Mouse (Mus musculus): ENCODE measurements at regions not wholly inside any gene's neighbourhood (a gene's known extent, or its start where the extent isn't known, plus 50 kb on each side); places are given as distances from the start of the nearest gene placed in this dataset.
"Not testable (repeated sequence)": the region's sequence is repeated elsewhere in the genome, so short reads cannot be mapped to it uniquely, and the experiment has no call there.

- no peak for DNase-seq (ENCODE audit: low spot score)
Measured at GRCm38 (mm10) chr1:83832946-83833345, 424.9 kb upstream of the Sphkap start.

- DNase-seq (ENCODE audit: low spot score) = no peak
Measured at GRCm38 (mm10) chr1:83831900-83832535, 424.0 kb upstream of the Sphkap start.

GRCm38 (mm10) chr1:83830025-83830645 is 422.1 kb upstream of the Sphkap start:
- DNase-seq (ENCODE audit: low spot score) = no peak

DNA sequence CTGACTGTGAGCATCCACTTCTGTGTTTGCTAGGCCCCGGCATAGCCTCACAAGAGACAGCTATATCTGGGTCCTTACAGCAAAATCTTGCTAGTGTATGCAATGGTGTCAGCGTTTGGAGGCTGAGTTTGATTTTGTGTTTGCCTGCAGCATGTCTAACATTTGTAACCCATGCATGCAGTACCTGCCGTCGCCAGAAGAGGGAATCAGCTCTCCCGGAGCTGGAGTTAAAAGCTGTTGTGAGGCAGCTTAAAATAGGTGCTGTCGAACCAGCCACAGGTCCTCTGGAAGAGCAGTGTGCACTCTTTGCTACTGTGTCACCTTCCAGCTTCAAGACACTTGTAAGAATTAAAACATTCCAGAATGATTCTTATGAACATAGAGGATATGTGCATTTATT is 403.2 kb upstream of the Sphkap start:
- not testable (repeated sequence) for DNase-seq (ENCODE audit: low spot score)

DNA sequence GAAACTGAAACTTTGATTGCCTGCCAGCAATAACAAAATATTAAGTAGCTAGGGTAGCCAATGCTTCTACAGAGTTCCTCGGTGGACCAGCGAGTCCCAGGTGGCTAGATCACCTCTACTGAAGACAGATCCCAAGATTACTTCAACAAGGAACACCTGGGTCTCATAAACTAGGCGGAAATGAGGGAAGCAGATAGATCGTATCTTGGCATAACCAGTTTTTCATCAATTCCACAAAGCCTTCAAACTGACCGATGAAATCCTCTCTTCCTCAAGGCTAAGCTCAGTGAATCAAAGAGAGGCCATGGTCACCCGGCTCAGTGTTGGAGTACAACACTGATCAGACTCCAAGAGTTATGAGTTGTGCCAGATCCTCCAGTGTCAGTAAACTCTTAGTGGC is 400.4 kb upstream of the Sphkap start:
- no peak for DNase-seq (ENCODE audit: low spot score)

DNA sequence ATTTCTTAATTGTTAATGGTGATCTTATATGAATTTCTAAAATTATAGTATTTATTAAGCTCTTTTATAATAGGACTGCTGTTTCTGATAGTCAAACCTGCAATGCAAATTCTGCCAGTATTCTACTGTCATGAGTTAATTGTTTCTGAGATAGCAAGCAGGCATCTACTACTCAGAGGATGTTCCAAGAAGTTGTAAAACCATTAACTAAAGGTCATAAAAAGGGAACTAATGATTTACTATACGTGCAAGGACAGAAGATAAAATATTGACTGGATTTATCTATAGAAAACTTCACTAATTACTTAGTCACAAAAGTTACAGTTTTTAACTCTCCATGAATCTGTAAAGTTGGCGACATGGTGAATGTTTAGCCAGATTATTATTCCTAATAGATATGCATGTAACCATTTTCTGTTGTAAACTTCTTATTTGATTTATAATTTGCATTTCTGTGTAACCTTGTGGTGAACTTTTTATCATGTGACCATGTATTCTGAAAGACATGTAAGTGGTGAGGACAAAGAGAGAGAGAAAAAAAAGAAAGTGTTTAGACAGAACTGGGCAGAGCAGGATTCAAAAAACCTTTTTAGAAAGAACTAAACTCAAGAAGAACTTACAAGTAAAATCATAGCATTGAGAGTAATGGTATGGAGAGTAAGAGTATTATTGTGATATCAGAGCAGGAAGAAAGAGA is 395.5 kb upstream of the Sphkap start:
- DNase-seq (ENCODE audit: low spot score) = no peak

- DNase-seq (ENCODE audit: low spot score) = no peak
Measured at GRCm38 (mm10) chr1:83801759-83802158, 393.8 kb upstream of the Sphkap start.

DNA sequence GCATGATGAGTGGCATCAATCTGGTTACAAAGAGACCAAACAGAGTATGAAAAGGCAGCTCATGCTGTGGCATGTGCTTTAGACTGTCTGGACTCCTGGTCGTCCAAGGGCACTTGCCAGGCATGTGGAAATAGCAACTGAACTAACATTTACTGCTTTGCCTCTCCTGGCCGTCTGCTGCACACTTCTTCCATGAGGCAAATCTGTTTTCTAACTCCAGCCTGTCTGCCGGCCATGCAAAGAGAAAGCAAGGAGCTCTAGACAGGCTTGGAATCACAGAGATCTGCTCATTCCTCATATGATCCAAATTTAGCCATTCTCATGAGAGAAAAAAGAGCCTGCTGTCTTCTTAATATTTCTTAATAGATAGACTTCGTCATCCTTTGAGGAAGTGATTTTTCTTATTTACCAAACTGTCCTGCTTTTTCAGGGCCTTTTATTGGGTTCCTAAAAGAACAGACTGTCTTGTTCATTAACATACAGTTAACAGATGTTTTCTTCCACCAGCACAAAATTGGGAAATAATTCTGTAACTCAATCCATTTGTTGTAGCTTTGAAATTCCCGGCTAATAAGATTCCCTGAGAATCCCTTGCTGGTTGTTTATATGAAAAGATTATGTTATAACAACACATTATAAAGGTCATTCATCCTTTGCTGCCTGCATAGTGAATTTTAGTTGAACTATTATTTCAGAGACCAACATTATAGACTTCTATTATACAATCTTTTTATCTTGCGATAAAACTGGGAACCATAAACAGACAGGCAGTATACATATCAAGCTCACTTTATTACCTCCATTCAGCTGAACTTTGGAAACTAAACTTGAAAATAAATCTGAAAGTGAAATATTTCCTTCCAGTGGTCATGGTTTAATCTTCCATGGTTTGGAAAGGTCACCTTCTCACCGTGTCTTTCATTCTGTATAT is 389.2 kb upstream of the Sphkap start:
- DNase-seq (ENCODE audit: low spot score) = no peak

DNA sequence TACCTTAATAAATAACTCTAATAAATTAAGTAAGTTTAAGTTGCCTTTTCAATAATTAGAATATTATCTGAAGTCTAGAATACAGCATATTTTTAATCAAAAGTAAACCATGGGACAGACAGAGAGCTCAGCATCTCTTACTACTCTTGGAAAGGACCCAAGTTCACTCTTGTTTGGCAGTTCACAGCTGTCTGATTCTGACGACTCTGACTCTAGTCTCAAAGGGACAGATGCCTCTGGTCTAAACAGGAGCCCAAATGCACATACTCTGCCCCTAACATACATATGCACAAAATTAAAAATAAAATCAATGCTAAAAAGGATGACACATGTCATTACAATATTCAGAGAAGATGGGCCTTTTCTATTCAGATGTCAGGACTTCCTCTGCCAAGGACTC is 369.2 kb upstream of the Sphkap start:
- no peak for DNase-seq (ENCODE audit: low spot score)

- no peak for DNase-seq (ENCODE audit: low spot score)
Measured at GRCm38 (mm10) chr1:83771160-83771559, 363.2 kb upstream of the Sphkap start.

DNA sequence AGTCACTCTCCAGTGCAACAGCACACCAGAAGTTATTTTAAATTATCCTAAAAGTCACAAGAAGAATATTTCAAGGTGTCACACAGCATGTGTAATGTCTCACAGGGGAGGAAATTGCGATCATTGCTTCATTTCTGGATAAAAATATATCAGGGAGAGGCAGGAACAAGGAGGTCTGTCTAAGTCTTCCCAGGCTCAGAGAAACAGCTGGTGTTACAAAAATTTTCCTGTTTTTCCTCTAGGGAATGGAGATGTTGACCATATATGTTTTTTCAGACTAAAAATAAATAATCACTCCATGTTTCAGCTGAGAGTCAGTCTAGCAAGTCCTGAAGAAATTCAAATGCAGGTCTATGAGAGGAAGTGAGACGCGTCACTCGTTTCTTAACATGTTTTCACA is 353.5 kb upstream of the Sphkap start:
- DNase-seq (ENCODE audit: low spot score) = no peak

DNA sequence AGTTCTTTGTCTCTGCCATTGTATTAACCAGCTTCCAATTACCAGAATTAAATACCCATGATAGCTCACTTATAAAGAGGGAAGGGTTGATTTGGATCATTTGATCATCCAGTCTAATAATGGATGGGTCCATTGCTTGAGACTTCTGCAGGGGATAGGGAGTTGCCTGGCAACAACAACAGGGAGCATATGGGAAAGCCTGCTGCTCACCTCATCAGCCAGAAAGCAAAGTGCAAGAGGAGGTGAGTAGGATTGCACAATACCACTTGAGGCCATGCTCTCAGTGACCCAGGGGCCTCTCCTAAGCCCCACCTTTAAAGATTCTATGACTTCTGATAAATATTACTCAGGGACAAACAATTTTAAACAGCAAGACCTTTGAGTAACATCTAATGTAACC is 348.9 kb upstream of the Sphkap start:
- DNase-seq (ENCODE audit: low spot score) = no peak

GRCm38 (mm10) chr1:83755336-83755735 is 347.3 kb upstream of the Sphkap start:
- no peak for DNase-seq (ENCODE audit: low spot score)

- DNase-seq (ENCODE audit: low spot score) = no peak
Measured at GRCm38 (mm10) chr1:83752976-83753375, 345.0 kb upstream of the Sphkap start.

DNA sequence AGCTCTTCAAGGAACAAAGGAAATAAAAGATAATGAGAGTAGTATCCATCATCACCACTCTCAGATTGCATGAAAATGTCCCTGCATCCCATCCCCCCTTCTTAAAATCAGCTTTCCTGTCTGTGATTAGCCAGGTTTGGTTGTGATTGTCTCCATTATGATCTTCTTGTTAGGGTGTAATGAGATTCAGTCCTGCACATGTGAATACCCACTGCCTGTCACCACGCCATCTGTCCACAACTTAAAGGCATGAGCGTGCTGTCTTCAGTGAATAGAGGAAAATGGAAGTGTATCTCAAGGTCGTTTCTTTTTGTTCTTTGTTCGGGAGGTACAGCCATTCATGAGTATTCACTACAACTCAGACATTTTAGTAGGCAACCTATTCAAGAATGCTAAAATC is 341.0 kb upstream of the Sphkap start:
- no peak for DNase-seq (ENCODE audit: low spot score)

DNA sequence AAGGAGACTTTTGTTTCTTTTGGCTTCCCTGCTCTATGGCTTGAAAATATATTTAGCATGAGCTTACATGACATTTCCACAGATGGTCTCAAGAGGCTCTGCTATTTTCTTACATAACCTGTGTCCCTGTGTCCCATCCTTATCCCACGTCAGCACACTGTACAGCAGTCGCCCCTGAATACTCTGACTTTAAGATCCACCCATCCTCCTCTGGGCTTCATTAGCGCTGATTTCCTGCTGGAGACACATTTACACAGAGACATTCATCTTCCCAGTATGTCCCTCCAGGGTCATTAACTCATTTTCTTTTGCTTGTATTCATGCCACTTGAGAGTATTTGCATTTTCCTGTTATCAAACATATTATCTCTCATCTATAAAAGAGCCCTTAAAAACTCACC is 340.1 kb upstream of the Sphkap start:
- DNase-seq (ENCODE audit: low spot score) = no peak

DNA sequence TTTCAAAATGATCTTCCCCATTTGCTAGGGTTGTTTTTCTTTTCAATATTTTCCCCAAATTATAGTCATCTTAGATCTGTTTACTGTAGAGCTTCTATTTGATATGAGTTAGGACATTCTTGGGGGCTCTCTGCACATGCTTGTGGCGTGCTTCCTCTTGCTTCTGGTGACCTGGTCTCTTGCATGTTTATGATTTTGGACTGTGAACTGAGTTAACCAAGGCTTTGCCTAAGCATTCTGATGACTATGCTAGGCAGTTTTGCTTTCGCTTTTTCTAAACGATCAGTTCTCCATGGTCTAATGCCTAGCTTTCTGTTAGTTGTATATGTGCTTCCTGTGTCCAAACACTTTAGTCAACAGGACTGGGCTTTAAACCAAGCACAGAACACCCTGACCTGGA is 339.4 kb upstream of the Sphkap start:
- DNase-seq (ENCODE audit: low spot score) = no peak

GRCm38 (mm10) chr1:83746036-83746435 is 338.0 kb upstream of the Sphkap start:
- no peak for DNase-seq (ENCODE audit: low spot score)

DNA sequence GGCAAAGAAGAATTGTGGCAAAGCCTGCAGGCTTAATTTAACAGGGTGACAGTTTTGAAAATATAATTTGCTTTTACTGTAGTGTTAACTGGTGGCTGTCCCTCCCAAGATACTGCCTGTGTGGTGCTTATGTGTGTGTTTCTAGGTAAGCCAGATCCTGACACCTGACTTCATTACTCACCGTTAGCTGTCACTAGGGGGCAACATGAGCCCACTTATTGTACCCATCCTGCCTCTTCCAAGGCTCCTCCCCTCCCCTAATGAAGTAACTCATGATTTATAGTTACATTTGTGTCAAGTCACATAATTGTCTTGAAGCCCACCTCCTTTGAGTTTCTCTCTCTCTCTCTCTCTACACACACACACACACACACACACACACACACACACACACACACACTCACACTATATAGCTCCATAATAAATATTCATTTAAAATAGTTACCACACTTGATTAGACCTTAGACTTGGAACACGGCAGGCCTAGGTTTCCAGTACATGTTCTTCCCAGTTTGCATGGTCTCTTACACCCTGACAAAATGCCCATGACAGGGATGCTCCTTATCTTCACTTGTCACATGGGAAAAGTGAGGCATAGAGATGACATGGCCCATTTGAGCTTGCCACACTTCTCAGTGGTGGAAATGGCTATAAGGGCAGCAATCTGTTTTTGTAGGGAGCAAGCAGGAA is 328.6 kb upstream of the Sphkap start:
- no peak for DNase-seq (ENCODE audit: low spot score)

GRCm38 (mm10) chr1:83731682-83732081 is 323.7 kb upstream of the Sphkap start:
- no peak for DNase-seq (ENCODE audit: low spot score)

- no peak for DNase-seq (ENCODE audit: low spot score)
Measured at GRCm38 (mm10) chr1:83728810-83729209, 320.8 kb upstream of the Sphkap start.

DNA sequence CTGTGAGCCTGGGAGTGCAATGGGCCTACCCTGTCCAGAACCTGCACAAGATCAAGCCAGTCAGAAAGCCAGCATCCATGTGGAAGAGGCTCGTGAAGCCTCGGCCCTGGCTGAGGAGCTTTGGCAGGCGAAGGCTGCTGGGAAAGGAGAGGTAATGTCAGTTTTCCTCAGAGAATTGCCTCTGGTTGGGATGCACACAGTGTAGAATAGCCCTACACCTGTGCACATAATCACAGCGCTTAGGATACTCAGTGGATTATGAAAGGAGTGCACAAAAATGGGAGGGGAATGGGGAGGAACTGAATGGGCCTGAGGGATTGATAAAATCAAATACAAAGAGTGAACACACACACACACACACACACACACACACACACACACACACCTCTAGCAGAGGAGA is 319.9 kb upstream of the Sphkap start:
- no peak for DNase-seq (ENCODE audit: low spot score)

All from ovary, postnatal 36 days (tissue).